Mouse (Mus musculus) liver, embryonic 11.5 days (tissue): ENCODE data around the gene Cir1. TPM values are rescaled to one million over a fixed set of nuclear protein-coding genes. Genes with fewer than 3 reads are reported as not detected.

ENCODE experiments used
- polyA plus RNA-seq: library from polyadenylated mRNA; unstranded; fragments of >200 nt; fragmentation: Nextera tagmentation; extraction: Ambion mirVana; gene quantifications from 2 replicates; pipeline ENCODE4 v1.2.1, GENCODE M21; 2014

The Cir1 gene
- polyA plus RNA-seq, 1 experiment from 2014 or later: 22.1 TPM

Other genes with a start within 250 kb of the Cir1 start
- 109 and 116 TPM in 2 replicates for gene Ola1, start 93.8 kb downstream of the Cir1 start, polyA plus RNA-seq
- gene Sp9, start 40.8 kb downstream of the Cir1 start, polyA plus RNA-seq: 0.05 TPM in 1 of 2 replicates, not detected in the other
- 27.6 and 31.6 TPM in 2 replicates for gene Scrn3, start 100 bp downstream of the Cir1 start, polyA plus RNA-seq
- 6.3 and 8.4 TPM in 2 replicates for gene Gpr155, start 73.9 kb upstream of the Cir1 start, polyA plus RNA-seq
- 12.0 and 12.7 TPM in 2 replicates for gene Wipf1, start 217.0 kb upstream of the Cir1 start, polyA plus RNA-seq